Mouse (Mus musculus): ENCODE measurements at regions not wholly inside any gene's neighbourhood (a gene's known extent, or its start where the extent isn't known, plus 50 kb on each side); places are given as distances from the start of the nearest gene placed in this dataset.

DNA sequence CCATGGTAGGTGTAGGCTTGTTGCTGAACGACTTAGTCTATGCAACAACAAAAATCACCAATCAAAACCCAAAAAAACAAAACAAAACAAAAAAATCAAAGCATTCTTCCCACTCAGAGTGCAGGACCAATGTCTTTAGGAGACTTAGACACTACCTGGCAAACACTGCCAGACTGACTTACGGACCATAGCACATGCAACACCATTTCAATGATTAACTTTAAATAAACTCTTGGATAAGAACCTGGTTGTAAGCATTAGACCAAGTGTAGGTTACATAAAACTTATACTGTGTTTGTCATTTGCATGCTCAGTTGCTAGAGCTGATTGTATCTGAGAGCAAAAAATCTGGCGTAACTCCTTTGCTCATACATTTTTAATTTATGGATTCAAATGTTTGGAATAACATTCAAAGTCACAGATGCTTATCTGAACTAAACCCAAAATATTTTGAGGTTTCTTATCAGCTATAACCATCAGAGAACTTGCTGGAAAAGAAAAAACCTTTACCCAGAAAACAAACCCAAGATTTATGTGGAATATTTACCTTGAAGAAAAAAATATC lies 174.5 kb upstream of the Dcn start:
- H3K4me2 ChIP-seq (ENCODE audit: low read depth, low read length, poor library complexity, severe bottlenecking), result no peak overlapping the region
- TF ChIP-seq CTCF (IDR thresholded peaks at IDR 0.05), result no peak
- H3K4me3 ChIP-seq (ENCODE audit: low read depth, low read length), result no peak overlapping the region
- ATAC-seq (ENCODE audit: low FRiP score) (no peak), DNase-seq (ENCODE audit: low spot score) (no peak)
- H3K36me3 ChIP-seq (ENCODE audit: insufficient read depth, low read length), result no peaks in the 10 kb centered on the region
- WGBS, result 80% methylated on average over 3 of the region's 3 CpGs
- no peaks in the 10 kb centered on the region for H3K9me3 ChIP-seq (ENCODE audit: low read length)
- no peak overlapping the region for H3K9ac ChIP-seq (replicated peaks; ENCODE audit: low read length, poor library complexity, severe bottlenecking)
- H3K4me1 ChIP-seq (ENCODE audit: insufficient read depth, low read length), result no peaks in the 10 kb centered on the region
- no peaks in the 10 kb centered on the region for H3K27me3 ChIP-seq (ENCODE audit: insufficient read depth, low read length)
- H3K27ac ChIP-seq (ENCODE audit: low read depth, low read length), result no peak overlapping the region

DNA sequence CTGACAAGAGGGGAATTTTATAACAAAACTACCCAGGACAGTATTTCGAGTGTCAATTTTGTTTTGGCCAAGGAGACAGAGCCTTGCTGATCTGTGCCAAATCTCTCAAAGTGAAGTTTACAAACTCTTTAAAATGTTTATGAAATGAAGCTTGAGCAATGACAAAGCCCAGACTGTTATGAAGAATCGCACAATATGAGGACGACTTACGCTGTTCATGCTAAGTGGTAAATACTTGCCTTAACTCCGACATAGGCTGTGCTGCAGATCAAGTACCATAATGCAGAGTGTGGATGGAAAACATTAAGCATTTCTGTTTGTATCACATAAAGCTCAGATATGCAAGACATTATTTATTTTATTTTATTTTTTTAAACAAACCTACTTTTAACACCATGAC lies 169.8 kb upstream of the Dcn start:
- no peaks in the 10 kb centered on the region for H3K36me3 ChIP-seq (ENCODE audit: insufficient read depth, low read length)
- H3K27ac ChIP-seq (ENCODE audit: low read depth, low read length), result no peak overlapping the region
- no peak overlapping the region for H3K4me2 ChIP-seq (ENCODE audit: low read depth, low read length, poor library complexity, severe bottlenecking)
- TF ChIP-seq CTCF (IDR thresholded peaks at IDR 0.05), result no peak
- H3K27me3 ChIP-seq (ENCODE audit: insufficient read depth, low read length), result no peaks in the 10 kb centered on the region
- ATAC-seq (ENCODE audit: low FRiP score), result no peak
- H3K9me3 ChIP-seq (ENCODE audit: low read length), result no peaks in the 10 kb centered on the region
- no peaks in the 10 kb centered on the region for H3K4me1 ChIP-seq (ENCODE audit: insufficient read depth, low read length)
- WGBS, result 96% methylated on average over 5 of the region's 5 CpGs
- H3K9ac ChIP-seq (replicated peaks; ENCODE audit: low read length, poor library complexity, severe bottlenecking), result no peak overlapping the region
- no peak overlapping the region for H3K4me3 ChIP-seq (ENCODE audit: low read depth, low read length)
- no peak for DNase-seq (ENCODE audit: low spot score)

DNA sequence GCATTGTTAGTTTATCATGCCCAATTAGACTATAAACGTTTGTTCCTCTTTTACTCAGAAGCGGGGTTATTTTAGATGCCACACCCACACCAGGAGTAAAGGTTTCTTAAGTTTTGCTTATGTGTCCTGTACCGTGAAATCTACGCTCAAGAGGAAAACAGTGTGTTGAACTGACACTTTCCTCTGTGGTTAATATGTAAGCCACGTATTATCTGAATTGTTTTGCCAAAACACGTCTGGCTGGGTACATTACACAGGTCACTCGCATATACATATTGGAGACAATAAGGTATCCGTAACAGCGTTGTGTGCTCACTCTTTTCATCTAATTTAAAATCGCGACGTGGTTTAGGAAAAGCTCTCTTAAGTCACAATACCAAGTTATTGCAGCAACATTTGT lies 166.9 kb upstream of the Dcn start:
- Histone ChIP-seq H3K36me3 (ENCODE audit: insufficient read depth, low read length) (no peaks in the 10 kb centered on the region), H3K27me3 (ENCODE audit: insufficient read depth, low read length) (no peaks in the 10 kb centered on the region), H3K9me3 (ENCODE audit: low read length) (no peaks in the 10 kb centered on the region), H3K4me2 (ENCODE audit: low read depth, low read length, poor library complexity, severe bottlenecking) (peak overlapping the region; percentile 67), H3K9ac (replicated peaks; ENCODE audit: low read length, poor library complexity, severe bottlenecking) (no peak overlapping the region; the same call in 1 of the 2 replicates), H3K4me3 (ENCODE audit: low read depth, low read length) (peak overlapping the region; percentile 39; the same call in 1 of the 2 replicates), H3K4me1 (ENCODE audit: insufficient read depth, low read length) (no peaks in the 10 kb centered on the region), H3K27ac (ENCODE audit: low read depth, low read length) (no peak overlapping the region)
- ATAC-seq (ENCODE audit: low FRiP score) (no peak), DNase-seq (ENCODE audit: low spot score) (no peak)
- WGBS, result 11% methylated on average over 12 of the region's 12 CpGs
- TF ChIP-seq CTCF (IDR thresholded peaks at IDR 0.05), result no peak

DNA sequence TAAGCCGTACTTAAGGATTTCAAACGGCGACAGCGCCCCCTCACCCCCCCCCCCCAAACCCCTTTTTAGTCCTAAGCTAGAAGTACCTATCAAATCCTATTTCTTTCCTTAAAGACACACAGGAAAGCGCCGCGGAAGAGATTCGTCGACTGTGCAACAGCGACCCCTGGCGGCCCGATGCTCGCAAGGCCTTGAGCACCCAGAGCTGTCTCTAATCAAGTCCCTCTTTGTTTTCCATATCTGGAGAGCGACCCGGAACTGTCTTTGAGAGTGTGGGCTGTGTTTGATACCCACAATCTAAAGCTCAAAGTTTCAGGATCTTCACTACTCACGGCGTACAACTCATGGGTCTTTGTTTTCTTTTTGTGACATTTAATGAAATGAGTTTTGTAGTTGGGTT lies 166.4 kb upstream of the Dcn start:
- no peaks in the 10 kb centered on the region for H3K36me3 ChIP-seq (ENCODE audit: insufficient read depth, low read length)
- ATAC-seq (ENCODE audit: low FRiP score), result peak; percentile 94
- DNase-seq (ENCODE audit: low spot score), result peak; percentile 97
- H3K9ac ChIP-seq (replicated peaks; ENCODE audit: low read length, poor library complexity, severe bottlenecking), result peak overlapping the region; percentile 63
- under 1% methylated on average over 17 of the region's 17 CpGs for WGBS
- peak; percentile 91 for TF ChIP-seq CTCF (IDR thresholded peaks at IDR 0.05)
- H3K4me2 ChIP-seq (ENCODE audit: low read depth, low read length, poor library complexity, severe bottlenecking), result peak overlapping the region; percentile 67
- no peaks in the 10 kb centered on the region for H3K9me3 ChIP-seq (ENCODE audit: low read length)
- peak overlapping the region; percentile 92 for H3K27ac ChIP-seq (ENCODE audit: low read depth, low read length)
- no peaks in the 10 kb centered on the region for H3K27me3 ChIP-seq (ENCODE audit: insufficient read depth, low read length)
- H3K4me3 ChIP-seq (ENCODE audit: low read depth, low read length), result peak overlapping the region; percentile 39
- no peaks in the 10 kb centered on the region for H3K4me1 ChIP-seq (ENCODE audit: insufficient read depth, low read length)

DNA sequence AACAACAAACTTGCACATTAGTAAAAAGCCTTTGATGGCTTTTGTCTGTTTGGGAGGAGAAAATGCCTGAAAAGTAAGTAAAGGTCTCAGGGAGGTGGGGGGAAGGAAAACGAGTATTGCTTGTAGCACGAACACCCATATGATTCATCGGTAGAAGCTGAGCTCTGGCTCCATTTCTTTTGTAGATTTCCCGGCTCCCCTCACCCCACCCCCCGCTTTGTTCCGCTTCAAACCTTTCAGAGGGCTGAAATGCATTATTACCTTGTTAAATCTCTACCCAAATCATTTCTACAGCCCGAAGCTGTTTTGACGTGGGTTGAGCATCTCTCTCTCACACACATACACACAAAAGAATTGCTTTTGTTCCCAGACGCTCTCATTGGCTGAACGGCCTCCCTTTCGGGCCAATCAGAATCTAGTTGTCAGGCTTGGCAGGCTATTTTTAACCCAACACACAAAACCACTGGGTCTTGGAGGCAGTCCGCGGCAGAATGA lies 166.0 kb upstream of the Dcn start:
- no peak for TF ChIP-seq CTCF (IDR thresholded peaks at IDR 0.05)
- Histone ChIP-seq H3K4me2 (ENCODE audit: low read depth, low read length, poor library complexity, severe bottlenecking) (peak overlapping the region; percentile 67), H3K4me3 (ENCODE audit: low read depth, low read length) (peak overlapping the region; percentile 39), H3K27ac (ENCODE audit: low read depth, low read length) (peak overlapping the region; percentile 92), H3K36me3 (ENCODE audit: insufficient read depth, low read length) (no peaks in the 10 kb centered on the region), H3K9ac (replicated peaks; ENCODE audit: low read length, poor library complexity, severe bottlenecking) (peak overlapping the region; percentile 63), H3K9me3 (ENCODE audit: low read length) (no peaks in the 10 kb centered on the region), H3K4me1 (ENCODE audit: insufficient read depth, low read length) (no peaks in the 10 kb centered on the region), H3K27me3 (ENCODE audit: insufficient read depth, low read length) (no peaks in the 10 kb centered on the region)
- WGBS, result under 1% methylated on average over 13 of the region's 13 CpGs
- ATAC-seq (ENCODE audit: low FRiP score), result peak; percentile 97
- peak; percentile 98 for DNase-seq (ENCODE audit: low spot score)

DNA sequence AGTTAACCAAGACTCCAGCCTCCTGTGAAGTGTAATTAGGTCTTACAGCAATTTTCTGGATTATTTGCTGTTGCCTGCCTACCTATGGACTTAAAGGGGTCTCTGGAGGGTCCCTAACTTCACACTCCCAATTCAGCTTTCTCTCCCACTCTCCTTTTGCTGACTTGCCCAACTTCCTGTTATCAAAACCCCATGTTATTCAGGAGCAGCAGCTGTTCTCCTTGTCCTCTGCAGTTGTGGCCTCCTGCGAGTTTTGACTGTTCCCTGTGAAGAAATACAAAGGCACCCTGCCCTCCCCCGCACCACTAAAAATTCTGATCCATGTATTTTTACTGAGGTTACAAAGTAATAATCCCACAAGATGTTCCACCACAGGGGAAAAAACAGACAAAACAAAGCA lies 146.8 kb upstream of the Dcn start:
- Histone ChIP-seq H3K27me3 (ENCODE audit: insufficient read depth, low read length) (no peaks in the 10 kb centered on the region), H3K27ac (ENCODE audit: low read depth, low read length) (no peak overlapping the region), H3K4me2 (ENCODE audit: low read depth, low read length, poor library complexity, severe bottlenecking) (no peak overlapping the region), H3K36me3 (ENCODE audit: insufficient read depth, low read length) (no peaks in the 10 kb centered on the region), H3K9ac (replicated peaks; ENCODE audit: low read length, poor library complexity, severe bottlenecking) (no peak overlapping the region), H3K4me1 (ENCODE audit: insufficient read depth, low read length) (no peaks in the 10 kb centered on the region), H3K9me3 (ENCODE audit: low read length) (no peaks in the 10 kb centered on the region), H3K4me3 (ENCODE audit: low read depth, low read length) (no peak overlapping the region)
- TF ChIP-seq CTCF (IDR thresholded peaks at IDR 0.05), result no peak
- 71% methylated on average over 2 of the region's 2 CpGs for WGBS
- ATAC-seq (ENCODE audit: low FRiP score) (no peak), DNase-seq (ENCODE audit: low spot score) (no peak)

Data from midbrain, postnatal 0 days (tissue).